Mouse (Mus musculus): ENCODE data around the gene Gucy2g. TPM values are rescaled to one million over a fixed set of nuclear protein-coding genes. Genes with fewer than 3 reads are reported as not detected.

Gucy2g gene
- total and polyA plus RNA-seq, 3 experiments, result not detected

DNA sequence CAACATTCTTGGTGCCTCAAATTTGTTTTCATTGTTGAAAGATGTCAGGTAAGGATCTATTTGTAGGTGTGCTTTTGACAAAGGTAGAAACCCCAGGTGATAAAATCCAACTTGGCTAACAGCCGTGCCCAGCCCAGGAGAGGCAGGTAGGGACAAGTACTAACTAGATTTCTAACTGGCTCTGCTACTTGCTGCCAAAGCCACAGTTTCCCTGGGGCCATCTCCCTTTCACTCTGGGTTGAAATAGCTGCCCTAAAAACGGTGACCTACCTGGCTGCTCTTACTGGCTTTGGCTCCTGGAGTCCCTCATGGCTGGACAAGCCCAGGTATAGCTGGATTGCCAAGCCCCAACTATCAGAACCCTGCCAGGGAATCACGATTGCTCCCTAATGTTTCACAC, 25.8 kb upstream of the Gucy2g start:
- in situ Hi-C loops (cut with MboI; ENCODE audit: low pct_ligation_motif_present, low pct_unique_long_range_greater_than_20kb, low sequenced_read_pairs), result no loop called here
- dilution Hi-C loops (cut with MboI; ENCODE audit: extremely low pct_ligation_motif_present, extremely low pct_unique_long_range_greater_than_20kb, low sequenced_read_pairs), result no loop called here
- Histone ChIP-seq H3K36me3 (replicated peaks in 1 of 2; ENCODE audit: control insufficient read depth in 1 of 2, insufficient read depth in 1 of 2, low read length in 1 of 2) (peaks cover 42 to 76% of the 10 kb centered on the region in 2 experiments), H3K27ac (ENCODE audit: insufficient read depth, low read depth) (no peak overlapping the region), H3K9ac (ENCODE audit: insufficient read depth, low read depth) (no peak overlapping the region), H3K27me3 (replicated peaks) (no peaks in the 10 kb centered on the region), H3K4me3 (replicated peaks in 1 of 3; ENCODE audit: low read depth in 2 of 3, low read length in 2 of 3, poor library complexity in 1 of 3) (no peak overlapping the region), H3K4me2 (ENCODE audit: insufficient read depth, low read depth, poor library complexity, severe bottlenecking) (no peak overlapping the region), H3K9me3 (replicated peaks; ENCODE audit: low read length) (no peaks in the 10 kb centered on the region), H3K79me2 (replicated peaks; ENCODE audit: control insufficient read depth, extremely low read depth, insufficient read depth, poor library complexity, severe bottlenecking) (peaks cover 57% of the 10 kb centered on the region), H3K4me1 (ENCODE audit: control insufficient read depth in 1 of 2, insufficient read depth in 2 of 2) (peaks cover 20 to 94% of the 10 kb centered on the region in 2 experiments)
- DNase-seq (ENCODE audit: extremely low read depth), result no peak
- TF ChIP-seq NELFE (IDR thresholded peaks at IDR 0.05; ENCODE audit: low read depth, low read length), result no peak
- TF ChIP-seq ELF1 (IDR thresholded peaks at IDR 0.05; ENCODE audit: low read depth, low read length), result no peak
- TF ChIP-seq JUN (IDR thresholded peaks at IDR 0.05; ENCODE audit: insufficient read depth, low read depth, low read length), result no peak
- TF ChIP-seq CHD1 (IDR thresholded peaks at IDR 0.05; ENCODE audit: low read depth, low read length), result no peak
- TF ChIP-seq E2F4 (IDR thresholded peaks at IDR 0.05; ENCODE audit: insufficient replicate concordance, low read depth, low read length), result no peak
- no peak for TF ChIP-seq MAZ (IDR thresholded peaks at IDR 0.05; ENCODE audit: low read depth, low read length)
- no peak for TF ChIP-seq RAD21 (IDR thresholded peaks at IDR 0.05; ENCODE audit: low read depth, low read length)

DNA sequence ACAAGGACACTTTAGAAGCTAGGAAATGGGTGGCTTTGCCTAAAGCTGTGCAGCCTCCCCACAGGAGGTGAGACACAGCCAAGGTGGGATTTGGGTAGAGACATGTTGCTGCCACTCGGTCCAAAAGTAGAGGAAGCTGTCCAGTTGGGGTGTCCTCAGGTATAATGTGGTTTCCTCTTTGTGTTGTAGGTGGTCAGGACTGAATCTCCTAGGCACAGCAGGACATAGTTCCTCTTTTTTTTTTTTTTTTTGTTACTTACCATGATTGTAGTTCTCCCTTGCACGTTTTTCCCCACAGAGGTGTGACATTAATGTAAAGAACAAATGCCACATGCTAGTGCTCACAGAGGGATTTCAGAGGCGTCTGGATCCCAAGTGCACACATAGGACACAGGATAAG, 24.2 kb upstream of the Gucy2g start:
- no peak for DNase-seq (ENCODE audit: extremely low read depth)
- TF ChIP-seq JUN (IDR thresholded peaks at IDR 0.05; ENCODE audit: insufficient read depth, low read depth, low read length), result no peak
- peak; percentile 52; the same call in 1 of the 2 replicates for TF ChIP-seq EP300 (IDR thresholded peaks at IDR 0.05; ENCODE audit: low read length)
- no peak for TF ChIP-seq NELFE (IDR thresholded peaks at IDR 0.05; ENCODE audit: low read depth, low read length)
- TF ChIP-seq GABPA (IDR thresholded peaks at IDR 0.05; ENCODE audit: insufficient replicate concordance, low read depth, low read length), result no peak
- TF ChIP-seq HCFC1 (IDR thresholded peaks at IDR 0.05; ENCODE audit: low read depth, low read length), result no peak
- TF ChIP-seq KAT2A (IDR thresholded peaks at IDR 0.05; ENCODE audit: insufficient replicate concordance, low read length), result no peak
- TF ChIP-seq ZNF384 (IDR thresholded peaks at IDR 0.05; ENCODE audit: low read depth, low read length), result peak; percentile 93
- TF ChIP-seq BHLHE40 (IDR thresholded peaks at IDR 0.05; ENCODE audit: low read depth, low read length), result peak; percentile 85
- no peak for TF ChIP-seq E2F4 (IDR thresholded peaks at IDR 0.05; ENCODE audit: insufficient replicate concordance, low read depth, low read length)
- TF ChIP-seq CHD1 (IDR thresholded peaks at IDR 0.05; ENCODE audit: low read depth, low read length), result no peak
- TF ChIP-seq ETS1 (conservative IDR thresholded peaks at IDR 0.05; ENCODE audit: low read depth, low read length), result peak; percentile 40
- TF ChIP-seq TCF12 (IDR thresholded peaks at IDR 0.05; ENCODE audit: low read depth, low read length), result no peak
- 0 out of 2 replicates have a peak, but pooled peaks have one; percentile 26 for TF ChIP-seq RCOR1 (conservative IDR thresholded peaks at IDR 0.05; ENCODE audit: low read depth, low read length)
- peak; percentile 39; the same call in 1 of the 2 replicates for TF ChIP-seq IRF4 (IDR thresholded peaks at IDR 0.05; ENCODE audit: low read depth, low read length)
- no peak for TF ChIP-seq MAX (IDR thresholded peaks at IDR 0.05; ENCODE audit: low read length)
- no peak for TF ChIP-seq NRF1 (IDR thresholded peaks at IDR 0.05; ENCODE audit: low read depth, low read length)
- TF ChIP-seq USF1 (IDR thresholded peaks at IDR 0.05; ENCODE audit: low read depth, low read length), result no peak
- TF ChIP-seq ZKSCAN1 (IDR thresholded peaks at IDR 0.05; ENCODE audit: borderline replicate concordance, low read depth, low read length), result no peak
- H3K4me1 ChIP-seq (ENCODE audit: control insufficient read depth in 1 of 2, insufficient read depth in 2 of 2), result peaks cover 25 to 96% of the 10 kb centered on the region in 2 experiments
- in situ Hi-C loops (cut with MboI; ENCODE audit: low pct_ligation_motif_present, low pct_unique_long_range_greater_than_20kb, low sequenced_read_pairs), result no loop called here
- no peak overlapping the region for H3K4me2 ChIP-seq (ENCODE audit: insufficient read depth, low read depth, poor library complexity, severe bottlenecking)
- no peak overlapping the region for H3K4me3 ChIP-seq (replicated peaks in 1 of 3; ENCODE audit: low read depth in 2 of 3, low read length in 2 of 3, poor library complexity in 1 of 3)
- H3K27ac ChIP-seq (ENCODE audit: insufficient read depth, low read depth), result no peak overlapping the region; the same call in 1 of the 2 replicates
- H3K36me3 ChIP-seq (replicated peaks in 1 of 2; ENCODE audit: control insufficient read depth in 1 of 2, insufficient read depth in 1 of 2, low read length in 1 of 2), result peaks cover 28 to 72% of the 10 kb centered on the region in 2 experiments
- H3K9me3 ChIP-seq (replicated peaks; ENCODE audit: low read length), result no peaks in the 10 kb centered on the region
- H3K27me3 ChIP-seq (replicated peaks), result no peaks in the 10 kb centered on the region
- H3K79me2 ChIP-seq (replicated peaks; ENCODE audit: control insufficient read depth, extremely low read depth, insufficient read depth, poor library complexity, severe bottlenecking), result peaks cover 69% of the 10 kb centered on the region
- dilution Hi-C loops (cut with MboI; ENCODE audit: extremely low pct_ligation_motif_present, extremely low pct_unique_long_range_greater_than_20kb, low sequenced_read_pairs), result no loop called here
- H3K9ac ChIP-seq (ENCODE audit: insufficient read depth, low read depth), result no peak overlapping the region

All from CH12.LX (cell line).